Mouse (Mus musculus): Measurements from ENCODE around the gene Gm2115. TPM values are rescaled to one million over a fixed set of nuclear protein-coding genes. Genes with fewer than 3 reads are reported as not detected.

The Gm2115 gene
- 0.25 and 0.29 TPM in 2 replicates for polyA plus RNA-seq (2016; fragmentation: Nextera tagmentation; extraction: Ambion mirVana)

GRCm38 (mm10) chr7:84528796-84529533, at the start of gene Gm2115:
Gm2115 (plus strand) TSS chr7:84528954.
- peaks cover 14% of the 10 kb centered on the region for H3K4me1 ChIP-seq (replicated peaks)
- peak within 1 kb of the TSS; percentile 52 for H3K4me3 ChIP-seq (replicated peaks)
- H3K9me3 ChIP-seq: no peaks in the 10 kb centered on the region
- 2% methylated on average over 52 of the region's 52 CpGs for WGBS
- H3K9ac ChIP-seq (replicated peaks): peak within 1 kb of the TSS; percentile 61
- ATAC-seq (ENCODE audit: insufficient number of reproducible peaks, insufficient read depth, low FRiP score, low TSS enrichment, low read depth): peak; percentile 47; the same call in 1 of the 2 replicates
- H3K36me3 ChIP-seq: no peaks in the 10 kb centered on the region
- no peak within 1 kb of the TSS for H3K27ac ChIP-seq
- peak within 1 kb of the TSS; percentile 89 for H3K4me2 ChIP-seq
- H3K27me3 ChIP-seq: peaks cover 26% of the 10 kb centered on the region

- H3K4me2 ChIP-seq: no peak overlapping the region
- no peaks in the 10 kb centered on the region for H3K9me3 ChIP-seq
- H3K4me1 ChIP-seq (replicated peaks): no peaks in the 10 kb centered on the region
- H3K9ac ChIP-seq (replicated peaks): no peak overlapping the region
- no peaks in the 10 kb centered on the region for H3K27me3 ChIP-seq
- H3K27ac ChIP-seq: no peak overlapping the region
- H3K36me3 ChIP-seq: no peaks in the 10 kb centered on the region
- ATAC-seq (ENCODE audit: insufficient number of reproducible peaks, insufficient read depth, low FRiP score, low TSS enrichment, low read depth): no peak
- no peak overlapping the region for H3K4me3 ChIP-seq (replicated peaks)
- 73% methylated on average over 3 of the region's 3 CpGs for WGBS
Observed at GRCm38 (mm10) chr7:84483447-84484407, 45.0 kb upstream of the Gm2115 start.

GRCm38 (mm10) chr7:84486485-84486884, 42.3 kb upstream of the Gm2115 start:
- 90% methylated on average over 2 of the region's 2 CpGs for WGBS
- no peak for ATAC-seq (ENCODE audit: insufficient number of reproducible peaks, insufficient read depth, low FRiP score, low TSS enrichment, low read depth)
- H3K4me2 ChIP-seq: no peak overlapping the region

GRCm38 (mm10) chr7:84503163-84503562, 25.6 kb upstream of the Gm2115 start:
- Histone ChIP-seq H3K9me3 (no peaks in the 10 kb centered on the region), H3K36me3 (no peaks in the 10 kb centered on the region), H3K27ac (no peak overlapping the region), H3K9ac (replicated peaks) (no peak overlapping the region), H3K4me3 (replicated peaks) (no peak overlapping the region), H3K27me3 (no peaks in the 10 kb centered on the region), H3K4me1 (replicated peaks) (no peaks in the 10 kb centered on the region), H3K4me2 (no peak overlapping the region)
- ATAC-seq (ENCODE audit: insufficient number of reproducible peaks, insufficient read depth, low FRiP score, low TSS enrichment, low read depth): no peak
- WGBS: 97% methylated on average over 1 of the region's 1 CpGs

More at GRCm38 (mm10) chr7:84486485-84486884, 42.3 kb upstream of the Gm2115 start:
- no peaks in the 10 kb centered on the region for H3K36me3 ChIP-seq
- no peak overlapping the region for H3K27ac ChIP-seq
- H3K4me1 ChIP-seq (replicated peaks): no peaks in the 10 kb centered on the region
- H3K9me3 ChIP-seq: no peaks in the 10 kb centered on the region
- no peak overlapping the region for H3K9ac ChIP-seq (replicated peaks)
- H3K27me3 ChIP-seq: no peaks in the 10 kb centered on the region
- no peak overlapping the region for H3K4me3 ChIP-seq (replicated peaks)

- Histone ChIP-seq H3K4me1 (replicated peaks) (no peaks in the 10 kb centered on the region), H3K27ac (no peak overlapping the region), H3K4me2 (no peak overlapping the region), H3K27me3 (no peaks in the 10 kb centered on the region), H3K9ac (replicated peaks) (no peak overlapping the region), H3K4me3 (replicated peaks) (no peak overlapping the region), H3K36me3 (no peaks in the 10 kb centered on the region), H3K9me3 (no peaks in the 10 kb centered on the region)
- ATAC-seq (ENCODE audit: insufficient number of reproducible peaks, insufficient read depth, low FRiP score, low TSS enrichment, low read depth): no peak
Observed at GRCm38 (mm10) chr7:84518533-84519198, 10.1 kb upstream of the Gm2115 start.

GRCm38 (mm10) chr7:84521329-84521728, 7.4 kb upstream of the Gm2115 start:
- Histone ChIP-seq H3K27me3 (no peaks in the 10 kb centered on the region), H3K4me1 (replicated peaks) (no peaks in the 10 kb centered on the region), H3K4me3 (replicated peaks) (no peak overlapping the region), H3K4me2 (no peak overlapping the region), H3K27ac (no peak overlapping the region), H3K9me3 (no peaks in the 10 kb centered on the region), H3K36me3 (no peaks in the 10 kb centered on the region), H3K9ac (replicated peaks) (no peak overlapping the region)
- 94% methylated on average over 1 of the region's 1 CpGs for WGBS
- no peak for ATAC-seq (ENCODE audit: insufficient number of reproducible peaks, insufficient read depth, low FRiP score, low TSS enrichment, low read depth)

- no peaks in the 10 kb centered on the region; the same call in 1 of the 2 replicates for H3K27me3 ChIP-seq
- no peaks in the 10 kb centered on the region for H3K36me3 ChIP-seq
- no peaks in the 10 kb centered on the region for H3K4me1 ChIP-seq (replicated peaks)
- H3K9me3 ChIP-seq: no peaks in the 10 kb centered on the region
- no peak overlapping the region for H3K4me3 ChIP-seq (replicated peaks)
- H3K9ac ChIP-seq (replicated peaks): no peak overlapping the region
- no peak overlapping the region for H3K27ac ChIP-seq
- H3K4me2 ChIP-seq: no peak overlapping the region
- ATAC-seq (ENCODE audit: insufficient number of reproducible peaks, insufficient read depth, low FRiP score, low TSS enrichment, low read depth): no peak
- WGBS: 39% methylated on average over 1 of the region's 1 CpGs
Observed at GRCm38 (mm10) chr7:84522426-84522825, 6.3 kb upstream of the Gm2115 start.

- 42% methylated on average over 1 of the region's 1 CpGs for WGBS
Observed at GRCm38 (mm10) chr7:84526171-84526570, 2.6 kb upstream of the Gm2115 start.

GRCm38 (mm10) chr7:84532795-84533194, 4.0 kb downstream of the Gm2115 start:
- Histone ChIP-seq H3K27ac (no peak overlapping the region), H3K4me1 (replicated peaks) (peaks cover 14% of the 10 kb centered on the region), H3K4me3 (replicated peaks) (no peak overlapping the region), H3K4me2 (no peak overlapping the region), H3K36me3 (no peaks in the 10 kb centered on the region), H3K27me3 (peaks cover 23% of the 10 kb centered on the region), H3K9ac (replicated peaks) (no peak overlapping the region), H3K9me3 (no peaks in the 10 kb centered on the region)
- ATAC-seq (ENCODE audit: insufficient number of reproducible peaks, insufficient read depth, low FRiP score, low TSS enrichment, low read depth): no peak
- WGBS: 73% methylated on average over 1 of the region's 1 CpGs

More at GRCm38 (mm10) chr7:84526171-84526570, 2.6 kb upstream of the Gm2115 start:
- Histone ChIP-seq H3K9ac (replicated peaks) (no peak overlapping the region), H3K4me2 (no peak overlapping the region), H3K4me1 (replicated peaks) (peaks cover 14% of the 10 kb centered on the region), H3K27me3 (peaks cover 26% of the 10 kb centered on the region), H3K27ac (no peak overlapping the region), H3K36me3 (no peaks in the 10 kb centered on the region), H3K4me3 (replicated peaks) (no peak overlapping the region), H3K9me3 (no peaks in the 10 kb centered on the region)
- ATAC-seq (ENCODE audit: insufficient number of reproducible peaks, insufficient read depth, low FRiP score, low TSS enrichment, low read depth): no peak

GRCm38 (mm10) chr7:84534632-84535031, 5.9 kb downstream of the Gm2115 start:
- no peaks in the 10 kb centered on the region for H3K36me3 ChIP-seq
- H3K4me3 ChIP-seq (replicated peaks): no peak overlapping the region
- no peaks in the 10 kb centered on the region for H3K4me1 ChIP-seq (replicated peaks)
- no peak overlapping the region for H3K27ac ChIP-seq
- no peak overlapping the region for H3K4me2 ChIP-seq
- no peak for ATAC-seq (ENCODE audit: insufficient number of reproducible peaks, insufficient read depth, low FRiP score, low TSS enrichment, low read depth)
- H3K9ac ChIP-seq (replicated peaks): no peak overlapping the region
- peaks cover 7% of the 10 kb centered on the region for H3K27me3 ChIP-seq
- WGBS: 78% methylated on average over 3 of the region's 3 CpGs
- H3K9me3 ChIP-seq: no peaks in the 10 kb centered on the region

GRCm38 (mm10) chr7:84544946-84545345, 16.2 kb downstream of the Gm2115 start:
- no peak for ATAC-seq (ENCODE audit: insufficient number of reproducible peaks, insufficient read depth, low FRiP score, low TSS enrichment, low read depth)
- no peak overlapping the region for H3K27ac ChIP-seq
- H3K9me3 ChIP-seq: no peaks in the 10 kb centered on the region
- H3K4me2 ChIP-seq: no peak overlapping the region
- 84% methylated on average over 4 of the region's 4 CpGs for WGBS
- no peaks in the 10 kb centered on the region for H3K36me3 ChIP-seq
- 0 out of 2 replicates have a peak, but pooled peaks cover 3% of the 10 kb centered on the region for H3K27me3 ChIP-seq
- H3K9ac ChIP-seq (replicated peaks): no peak overlapping the region
- H3K4me3 ChIP-seq (replicated peaks): no peak overlapping the region
- H3K4me1 ChIP-seq (replicated peaks): no peaks in the 10 kb centered on the region

Measured in limb, embryonic 12.5 days (tissue).